Mouse (Mus musculus) 416B (cell line): ENCODE data around the gene Aven.

Experiments used
- DNase-seq: peaks from one replicate; pipeline ENCODE4 v3.0.0; 2011; ENCODE audit warnings: low read depth

The Aven gene

DNA sequence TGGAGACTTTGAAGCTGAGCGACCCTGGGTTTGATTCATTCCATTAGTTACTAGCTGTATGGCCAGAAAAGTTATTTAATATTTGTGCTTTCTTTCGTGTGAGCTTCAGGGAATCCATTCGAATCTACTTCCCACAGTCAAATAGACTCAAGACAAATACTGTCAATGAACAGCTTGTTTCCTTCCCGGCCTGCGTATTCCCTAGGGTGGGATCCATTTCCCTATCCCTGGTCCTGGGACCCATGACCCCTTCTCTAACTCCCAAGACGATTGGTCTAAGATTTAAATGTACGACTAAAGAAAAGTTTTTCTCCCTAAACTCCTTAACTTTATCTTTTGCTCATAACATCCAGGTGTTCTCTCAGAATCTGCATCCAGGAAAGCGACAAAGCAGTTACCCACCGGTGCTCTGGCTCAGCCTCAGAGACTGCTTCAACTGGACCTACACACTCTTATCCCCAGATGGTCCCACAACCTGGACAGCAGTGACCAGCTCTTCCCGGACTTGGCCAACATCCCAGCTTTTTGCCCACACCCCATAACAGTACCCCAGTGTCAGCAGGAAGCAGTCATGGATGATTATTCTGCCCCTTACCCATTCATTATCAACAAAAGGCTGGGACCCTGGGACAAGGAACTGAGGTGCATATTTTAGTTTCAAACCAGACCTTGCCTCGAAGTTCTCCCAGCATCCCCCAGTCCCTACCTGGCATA lies 2.1 kb upstream of the Aven start:
- DNase-seq, result no peak

DNA sequence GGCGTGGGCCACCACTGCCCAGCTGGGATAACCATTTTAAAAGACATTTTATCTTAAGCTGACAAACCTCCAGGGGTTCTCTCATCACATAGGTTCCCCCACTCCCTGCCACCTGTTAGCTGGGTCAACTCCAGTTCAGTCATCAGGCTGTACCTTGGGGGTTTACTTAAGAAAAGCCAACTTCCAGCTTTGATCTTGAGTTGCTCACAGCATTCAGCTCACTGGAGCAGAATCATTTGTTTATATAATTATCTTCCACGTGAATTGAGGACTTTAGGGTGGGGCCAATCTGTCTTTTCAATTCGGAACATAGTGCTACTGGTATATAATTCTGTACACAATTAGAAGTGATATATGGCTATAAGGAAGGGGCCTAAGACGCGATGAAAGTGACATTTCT lies 1.1 kb upstream of the Aven start:
- DNase-seq, result no peak

DNA sequence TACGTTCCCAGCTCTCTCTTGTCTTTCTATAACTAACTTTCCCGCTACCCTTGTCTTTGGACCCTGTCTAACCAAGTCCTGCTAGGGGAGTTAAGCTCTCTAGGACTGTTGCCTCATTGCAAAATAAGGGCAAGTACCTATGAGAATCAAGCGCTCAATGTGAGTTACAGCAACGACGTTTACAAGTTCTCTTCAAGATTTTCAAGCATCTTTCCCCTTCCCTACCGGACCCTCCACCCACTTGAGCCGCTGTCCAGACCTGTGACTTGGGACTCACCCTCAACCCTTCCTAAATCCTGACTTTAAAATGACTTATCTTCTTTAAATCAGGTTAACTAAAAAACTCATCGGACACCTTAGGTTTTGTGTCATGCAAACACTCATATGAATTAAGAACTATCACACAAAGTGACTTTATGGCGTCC lies 321 bp upstream of the Aven start:
- peak; percentile 66 for DNase-seq

DNA sequence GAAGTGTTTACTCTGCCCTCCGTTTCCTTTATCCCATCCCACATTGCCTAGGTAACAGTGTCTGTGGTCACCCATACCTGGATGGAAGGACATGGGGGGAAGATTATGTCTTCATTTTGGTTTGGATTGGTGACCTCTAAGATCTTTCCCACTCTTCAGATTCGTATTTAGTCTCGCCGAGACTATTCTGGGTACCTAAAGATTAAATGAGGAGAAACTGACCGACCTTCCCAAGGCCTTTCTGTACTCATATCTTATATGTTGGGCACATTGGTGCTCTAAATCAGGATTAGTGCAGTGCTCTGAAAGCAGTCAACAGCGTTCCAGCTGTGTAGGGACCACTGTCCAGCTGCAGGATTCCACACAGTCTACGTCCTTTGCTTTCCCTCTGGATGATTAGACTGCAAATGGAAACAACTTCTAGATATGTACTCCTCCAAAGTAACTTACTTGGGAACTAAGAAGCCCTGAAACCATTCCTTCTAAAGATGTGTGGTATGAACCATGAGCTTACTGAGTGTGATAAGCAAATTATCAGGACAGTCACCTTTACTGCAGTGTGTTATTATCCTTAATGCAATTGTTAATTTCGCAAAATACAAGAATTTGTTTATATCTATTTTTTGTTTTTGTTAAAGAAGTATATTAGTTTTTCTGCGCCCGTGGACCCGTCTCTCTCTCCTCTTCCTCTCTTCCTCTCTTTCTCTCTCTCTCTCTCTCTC lies 936 bp downstream of the Aven start:
- no peak for DNase-seq

DNA sequence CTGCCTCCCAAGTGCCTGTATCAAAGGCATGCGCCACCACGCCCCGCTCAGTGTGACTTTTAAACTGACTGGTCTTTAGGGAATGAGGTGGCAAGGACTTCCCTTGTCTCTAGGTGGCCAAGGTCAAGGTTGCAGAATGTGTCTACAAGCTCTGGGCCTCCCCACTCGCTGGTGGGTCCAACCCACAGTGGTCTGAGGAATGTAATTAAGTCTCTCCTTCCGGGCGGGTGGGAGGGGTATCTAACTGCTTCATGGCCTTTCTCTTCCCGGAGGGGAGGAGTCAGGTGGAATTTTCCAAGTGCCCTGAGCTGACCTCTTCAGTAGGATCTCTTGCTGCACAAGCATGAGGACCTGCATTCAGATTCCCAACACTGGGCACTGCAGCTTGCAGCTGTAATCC lies 5.1 kb downstream of the Aven start:
- DNase-seq, result no peak

DNA sequence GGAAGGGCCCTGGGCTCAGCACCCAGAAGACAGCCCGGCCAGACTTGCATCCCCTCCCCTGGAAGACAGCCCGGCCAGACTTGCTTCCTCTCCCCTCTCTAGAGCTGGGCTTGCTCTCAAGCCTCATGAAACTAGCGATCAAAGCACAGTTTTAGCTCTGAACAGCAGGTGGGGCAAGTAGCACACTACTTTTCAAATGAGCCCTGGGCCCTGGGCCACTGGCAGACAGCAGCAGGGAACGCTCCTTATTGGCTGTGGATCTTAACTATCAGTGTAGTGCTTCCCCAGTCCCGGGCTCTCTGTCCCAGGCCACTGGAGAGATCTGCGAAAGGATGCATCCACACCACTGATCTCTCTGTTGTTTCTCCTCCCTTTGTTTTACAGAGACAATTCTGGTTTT lies 8.4 kb downstream of the Aven start:
- DNase-seq, result peak; percentile 85

DNA sequence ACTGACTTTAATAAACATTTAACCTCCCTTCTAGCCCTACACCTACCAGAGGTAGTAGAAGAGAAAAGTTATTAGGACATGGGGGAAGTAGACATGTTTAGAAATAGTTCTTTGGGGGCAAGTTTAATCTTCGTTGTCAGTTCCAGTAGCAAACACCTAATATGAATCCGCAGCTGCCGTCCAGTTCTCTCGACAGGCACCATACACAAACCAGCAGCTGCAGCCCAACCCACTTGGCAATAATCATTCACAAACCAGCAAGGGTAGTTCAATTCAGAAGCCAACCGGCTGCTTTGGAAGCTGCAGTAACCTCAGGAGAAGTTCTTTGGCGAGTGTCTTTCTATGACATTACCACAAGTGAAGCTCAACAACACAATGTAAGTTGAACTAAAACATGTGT lies 11.2 kb downstream of the Aven start:
- DNase-seq, result no peak

DNA sequence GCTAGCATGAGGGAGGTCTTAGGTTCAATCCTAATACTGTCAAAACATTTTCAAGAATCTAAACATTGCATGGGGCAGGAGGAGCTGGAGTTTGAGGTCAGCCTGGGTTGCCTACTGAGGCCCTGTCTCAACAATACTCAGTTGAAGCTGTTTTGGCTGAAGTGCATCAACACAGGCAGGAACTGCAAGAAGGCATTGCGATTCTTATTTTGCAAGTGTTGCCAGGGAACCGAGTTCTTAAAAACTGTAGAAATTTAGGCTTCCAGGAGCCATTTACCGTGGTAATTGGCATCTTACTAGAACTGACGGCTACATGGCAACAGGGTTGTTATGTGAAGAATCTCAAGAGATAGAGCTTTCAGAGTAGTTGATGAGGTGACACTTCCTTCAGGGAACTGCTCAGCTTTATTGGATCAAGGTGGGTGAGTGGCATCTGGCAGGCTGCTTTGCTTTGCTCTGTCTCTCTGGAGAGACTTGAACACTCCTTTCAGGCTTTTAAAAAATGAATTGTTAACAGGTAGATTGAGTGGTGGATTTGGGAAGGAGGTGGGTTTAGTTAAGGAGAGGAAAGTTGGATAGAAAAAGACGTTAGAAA lies 14.2 kb downstream of the Aven start:
- DNase-seq, result no peak

DNA sequence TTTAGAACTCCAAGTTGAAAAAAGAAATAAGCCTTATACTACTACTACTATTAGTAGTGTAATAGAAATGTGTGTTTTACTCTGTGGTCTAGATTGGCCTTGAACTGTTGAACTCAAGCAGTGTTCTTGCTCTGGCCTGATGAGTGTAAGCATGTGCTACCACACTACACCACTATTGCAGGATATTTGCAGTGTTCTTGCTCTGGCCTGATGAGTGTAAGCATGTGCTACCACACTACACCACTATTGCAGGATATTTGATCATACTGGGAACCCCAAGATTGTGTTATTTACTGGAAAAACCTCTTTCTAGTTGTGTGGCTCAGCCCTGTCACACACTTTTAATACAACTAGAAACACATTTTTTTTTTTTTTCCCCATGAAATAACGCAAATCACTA lies 14.7 kb downstream of the Aven start:
- DNase-seq, result peak; percentile 45

DNA sequence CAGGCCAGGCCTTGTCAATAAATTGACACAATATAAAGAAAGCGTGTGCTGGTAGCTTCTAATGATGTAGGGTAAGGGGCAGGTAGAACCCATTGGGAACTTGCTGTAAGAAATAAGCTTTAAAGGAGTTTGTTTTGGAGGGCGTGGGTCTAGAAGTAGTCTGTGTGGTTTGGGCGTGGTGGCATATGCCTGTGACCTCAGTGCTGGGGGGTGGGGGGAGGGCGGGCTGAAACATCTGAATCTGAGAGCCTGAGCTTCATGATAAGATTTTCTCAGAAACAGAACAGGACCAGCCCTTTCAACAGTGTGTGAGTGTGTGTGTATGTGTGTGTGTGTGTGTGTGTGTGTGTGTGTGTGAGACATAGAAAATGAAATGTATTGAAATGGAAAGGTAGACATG lies 17.4 kb downstream of the Aven start:
- peak; percentile 49 for DNase-seq

DNA sequence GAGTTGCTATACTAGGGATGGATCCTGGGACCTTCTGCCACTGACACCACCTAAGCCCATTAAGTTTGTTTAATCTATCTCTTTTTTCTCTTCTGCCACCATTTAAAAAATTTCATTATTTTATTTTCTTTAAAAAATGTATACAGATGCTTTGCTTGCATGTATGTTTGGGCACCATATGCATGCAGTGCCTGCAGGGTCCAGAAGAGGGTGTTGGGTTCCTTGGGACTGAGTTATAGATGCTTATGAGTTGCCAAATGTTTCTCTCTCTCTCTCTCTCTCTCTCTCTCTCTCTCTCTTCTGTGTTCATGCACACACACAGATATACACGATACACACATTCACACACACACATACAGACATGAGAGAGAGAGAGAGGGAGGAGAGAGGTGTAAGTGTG lies 20.3 kb downstream of the Aven start:
- no peak for DNase-seq

DNA sequence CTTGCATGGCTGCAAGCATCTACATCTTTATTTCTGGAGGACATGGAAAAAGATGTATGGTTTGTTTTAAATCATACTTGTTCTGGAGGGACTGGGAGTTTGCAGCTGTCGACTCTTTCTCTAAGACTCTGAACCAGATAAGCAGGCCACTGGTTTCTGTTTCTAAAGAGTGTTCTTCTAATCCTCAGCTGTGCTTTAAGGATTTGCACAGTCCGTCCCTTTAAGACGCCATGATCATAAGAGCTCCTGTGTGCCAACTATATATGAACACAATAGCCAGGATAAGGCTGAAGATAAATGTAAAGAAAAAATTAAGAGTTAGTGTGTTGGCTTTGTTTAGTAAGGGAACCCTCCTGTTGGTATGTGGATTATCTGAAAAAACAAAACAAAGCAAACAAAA lies 24.0 kb downstream of the Aven start:
- DNase-seq, result no peak

DNA sequence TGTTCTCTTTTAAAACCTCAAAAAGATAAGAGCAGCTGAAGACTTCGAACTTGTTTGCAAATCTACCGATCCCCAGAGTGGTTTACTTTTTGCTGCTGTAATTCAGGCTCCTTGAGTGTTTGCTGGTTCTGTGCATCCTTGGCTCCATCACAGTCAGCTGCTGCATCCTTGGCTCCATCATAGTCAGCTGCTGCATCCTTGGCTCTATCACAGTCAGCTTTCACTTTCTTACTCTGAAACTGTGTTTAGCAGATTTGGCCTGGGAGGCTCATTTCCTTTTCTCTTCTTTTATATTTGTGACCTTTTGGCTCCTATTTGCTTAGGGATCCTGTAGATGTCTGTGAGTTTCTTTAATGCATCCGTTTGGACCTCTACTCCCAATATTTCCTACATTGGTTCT lies 24.5 kb downstream of the Aven start:
- DNase-seq, result no peak

DNA sequence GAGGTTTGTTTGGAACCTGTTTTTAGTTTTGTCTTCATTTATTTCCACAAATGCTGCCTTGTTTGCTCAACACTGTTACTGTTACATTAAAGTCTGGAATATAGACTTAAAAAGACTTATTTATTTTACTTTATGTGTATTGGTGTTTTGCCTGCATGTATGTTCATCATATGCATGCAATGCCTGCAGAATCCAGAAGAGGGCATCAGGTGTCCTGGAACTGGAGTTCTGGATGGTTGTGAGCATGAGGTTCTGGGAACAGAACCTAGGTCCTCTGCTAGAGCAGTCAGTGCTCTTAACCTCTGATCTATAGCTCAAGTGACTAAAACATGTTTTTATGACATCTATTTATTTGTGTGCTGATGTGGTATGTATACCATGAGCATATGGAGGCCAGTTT lies 25.8 kb downstream of the Aven start:
- DNase-seq, result no peak

DNA sequence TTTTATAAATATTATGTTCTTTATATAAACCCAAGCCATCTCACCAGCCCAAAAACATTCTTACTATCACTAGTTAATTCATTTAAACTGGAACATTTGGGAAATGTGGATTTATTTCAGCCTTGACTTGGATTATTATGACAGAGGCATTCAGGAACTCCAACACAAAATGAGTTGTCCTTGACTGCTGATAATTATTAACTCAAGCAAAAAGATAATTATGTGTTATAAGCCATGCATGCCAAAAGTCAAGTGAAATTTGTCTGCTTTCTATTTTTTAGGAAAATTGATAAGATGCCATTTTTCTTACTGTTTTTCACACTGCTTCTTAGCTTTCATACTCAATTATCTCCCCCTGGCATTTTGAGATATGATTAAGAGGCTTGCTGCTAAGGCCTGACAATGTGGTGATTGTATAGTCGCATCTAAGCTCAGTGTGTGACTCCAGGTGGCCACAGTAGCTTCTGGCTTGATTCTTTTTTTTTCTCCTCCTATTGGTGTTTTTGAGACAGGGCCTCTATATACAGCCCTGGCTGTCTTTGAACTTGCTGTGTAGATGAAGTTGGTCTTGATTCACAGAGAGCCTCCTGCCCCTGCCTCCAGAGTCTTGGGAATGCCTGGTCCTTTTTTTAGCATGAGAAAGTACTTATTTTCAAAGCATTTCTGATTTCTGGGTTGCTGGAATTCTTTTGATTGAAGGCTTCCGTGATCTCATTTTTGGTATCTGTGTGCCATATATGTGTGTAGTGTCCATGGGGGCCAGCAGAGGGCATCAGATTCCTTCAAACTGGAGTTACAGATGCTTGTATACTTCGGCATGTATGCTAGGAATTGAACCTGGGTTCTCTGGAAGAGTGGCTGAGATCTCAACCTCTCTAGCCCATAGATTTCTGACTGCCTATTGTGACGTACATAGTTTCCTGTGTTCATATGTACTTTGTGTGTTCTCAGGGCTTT lies 28.0 kb downstream of the Aven start:
- no peak for DNase-seq

DNA sequence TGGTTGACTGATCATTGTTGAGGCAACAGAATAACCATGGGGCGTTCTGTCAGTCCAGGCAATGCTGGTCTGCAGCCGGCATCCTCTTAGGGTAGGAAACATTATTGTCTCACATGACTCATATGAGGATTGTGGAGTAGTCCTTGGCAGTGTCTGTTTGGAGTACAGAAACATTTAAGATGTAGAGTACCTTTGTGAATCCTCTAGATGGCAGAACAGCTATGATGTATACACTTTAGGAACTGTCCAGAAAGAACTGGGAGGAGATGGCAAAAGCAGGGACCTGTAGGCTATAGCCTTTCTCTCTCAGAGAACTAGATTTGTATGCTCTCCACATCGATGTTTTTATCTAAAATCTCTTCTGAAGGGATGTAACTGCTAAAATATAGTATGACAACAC lies 34.2 kb downstream of the Aven start:
- peak; percentile 17 for DNase-seq

DNA sequence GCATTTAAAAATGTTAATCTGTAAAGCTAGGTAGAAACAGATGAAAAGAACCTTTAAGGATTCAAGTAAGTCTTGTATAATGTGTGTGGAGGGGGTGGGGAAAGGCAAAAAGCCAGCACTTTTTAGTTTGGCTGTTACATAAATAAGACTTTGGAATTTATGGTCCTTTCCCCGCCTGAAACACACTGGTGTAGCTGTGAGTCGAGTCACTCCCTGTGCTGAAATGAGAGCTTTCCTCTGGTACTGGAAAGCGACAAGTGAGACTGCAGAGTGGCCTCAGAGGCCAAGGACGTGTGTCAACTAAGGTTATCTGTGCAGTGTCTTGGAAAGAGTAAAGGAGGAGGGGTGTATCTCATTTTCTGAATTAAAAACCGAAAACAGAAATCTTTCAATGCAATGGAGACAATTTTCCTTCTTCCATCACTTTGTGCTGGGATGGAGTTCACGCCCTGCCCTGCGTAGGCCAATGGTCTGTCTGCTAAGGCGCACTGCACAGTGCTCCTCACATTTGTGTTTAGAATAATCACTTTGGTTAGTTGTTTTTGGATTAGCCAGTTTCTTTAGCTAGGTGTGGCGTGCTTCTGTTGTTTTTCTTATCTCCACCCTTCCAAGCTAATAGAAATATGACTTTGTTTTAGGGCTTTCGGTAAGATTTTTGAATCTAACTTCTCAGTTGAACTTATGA lies 40.2 kb downstream of the Aven start:
- DNase-seq, result no peak

DNA sequence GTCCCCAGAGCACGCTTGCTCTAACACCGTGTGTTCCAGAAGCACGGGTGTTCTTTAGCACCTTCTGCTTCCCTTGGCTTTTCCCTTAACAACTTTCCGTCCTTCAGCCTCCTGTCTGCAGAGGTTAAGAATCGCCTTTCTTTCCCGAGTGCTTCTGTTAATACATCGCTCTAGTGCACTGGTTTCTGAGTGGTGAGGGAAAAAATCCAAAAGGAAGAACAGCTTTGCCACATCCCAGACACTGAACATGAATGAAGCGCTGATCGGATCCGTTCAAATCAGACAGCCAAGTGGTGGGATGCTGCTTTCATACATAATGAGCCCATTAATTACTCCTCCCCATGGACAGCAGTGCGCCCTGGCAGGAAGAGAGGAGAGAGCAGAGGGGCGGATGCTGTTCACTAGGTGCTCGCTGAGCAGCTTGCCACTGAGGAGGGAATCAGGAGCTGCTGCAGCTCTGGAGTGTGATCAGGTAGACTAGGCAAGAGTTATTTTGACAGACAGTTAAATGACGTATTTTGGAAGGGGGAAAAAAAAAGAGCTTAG lies 42.0 kb downstream of the Aven start:
- no peak for DNase-seq

DNA sequence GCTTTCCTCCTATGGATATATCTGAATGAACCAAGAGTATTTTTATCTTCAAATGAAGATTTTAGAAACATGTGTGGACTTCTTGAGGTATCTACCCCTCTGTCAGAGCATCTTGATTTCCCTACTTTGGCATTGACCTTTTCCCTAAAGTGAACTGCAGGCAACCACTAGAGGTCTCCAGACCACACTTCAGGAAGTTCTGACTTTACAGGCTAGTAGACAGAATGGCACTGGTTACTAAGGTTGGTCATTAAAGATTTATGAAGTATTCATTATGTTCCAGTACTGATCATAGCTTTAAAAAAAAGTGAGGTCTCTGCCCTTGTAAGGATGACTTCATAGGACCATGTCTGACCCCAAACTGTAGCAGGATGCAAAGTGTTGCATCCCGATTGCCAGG lies 46.0 kb downstream of the Aven start:
- peak; percentile 58 for DNase-seq

DNA sequence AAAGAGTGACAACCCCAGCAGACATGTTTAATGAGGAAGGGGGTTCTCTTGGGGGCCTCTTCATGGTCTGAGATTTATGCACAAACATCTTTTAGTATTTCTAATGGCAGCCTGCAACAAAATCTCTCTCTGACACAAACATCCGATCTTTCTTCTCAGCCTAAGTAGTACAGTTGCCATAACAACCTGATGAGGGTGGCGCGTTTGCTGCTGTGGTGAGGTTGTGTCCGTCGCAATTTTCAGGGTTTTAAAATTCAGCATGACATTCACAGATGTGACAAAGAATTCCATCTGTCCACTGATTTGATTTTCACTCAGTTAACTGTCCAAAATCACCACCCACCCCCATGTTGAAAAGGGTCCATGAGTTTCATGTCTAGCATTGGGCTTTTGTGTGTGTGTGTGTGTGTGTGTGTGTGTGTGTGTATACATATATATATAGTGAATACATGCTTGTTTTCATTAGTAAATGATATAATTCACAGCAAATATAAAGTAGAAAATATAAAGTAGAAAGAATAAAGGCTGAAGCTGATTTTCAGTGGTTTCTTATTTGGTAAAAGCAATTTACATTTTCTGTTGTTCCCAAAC lies 49.0 kb downstream of the Aven start:
- DNase-seq, result no peak

DNA sequence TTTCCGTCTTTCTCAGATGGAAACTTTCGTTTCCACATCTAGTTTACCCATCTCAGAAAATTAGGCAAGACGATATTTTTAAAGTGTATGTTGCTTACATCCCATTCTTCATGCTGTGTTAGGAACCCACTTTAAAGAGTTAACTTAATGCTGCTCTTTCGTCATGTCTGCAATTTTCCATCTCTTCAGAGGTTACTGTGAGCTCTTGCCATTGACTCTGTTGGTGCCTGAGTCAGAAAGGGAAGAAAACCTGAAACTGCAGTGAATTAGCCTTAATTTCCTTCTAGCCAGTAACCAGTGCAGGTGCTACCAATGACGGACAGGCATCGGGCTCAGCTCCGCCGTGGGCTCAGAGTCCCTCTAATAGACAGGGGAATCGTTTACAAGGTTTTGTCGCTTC lies 63.8 kb downstream of the Aven start:
- no peak for DNase-seq
